Comparison of ENCODE assay signal across 9 mouse cellular contexts in the genomic region with DNA sequence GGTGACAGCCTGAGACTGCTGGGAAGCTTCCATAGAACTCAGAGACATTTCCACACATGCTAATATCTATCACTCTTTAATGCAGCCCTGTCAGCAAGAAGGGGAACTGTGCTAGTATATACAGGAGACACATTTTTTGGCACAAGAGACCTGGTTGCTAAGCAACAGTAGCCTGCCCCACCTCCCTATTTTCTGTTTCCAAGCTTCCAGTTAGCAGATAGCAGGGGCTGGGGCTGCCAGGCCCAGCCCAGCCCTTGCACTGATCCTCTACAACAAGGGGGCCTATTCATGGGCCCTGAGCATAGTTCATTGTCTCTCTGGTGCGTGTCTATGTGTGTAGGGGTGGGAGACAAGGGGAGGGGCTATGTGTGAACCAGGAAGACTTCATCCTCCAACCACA. TPM values are rescaled to one million over a fixed set of nuclear protein-coding genes. Genes with fewer than 3 reads are reported as not detected.
DNase-seq lines count a peak whose midpoint lies in the region; ATAC-seq and TF ChIP-seq lines count a peak whose summit lies in the region.
"Had no signal": no experiment of that assay in that cellular context is flagged by ENCODE, and none has a peak within 500 bp of the region (broad histone marks: within the 10 kb centered on the region; RNA-seq: fewer than 3 reads in every experiment).

No protein-coding gene starts in this region.

- peaks cover 7% of the 10 kb centered on the region; the same call in 1 of the 2 replicates for H3K27me3 ChIP-seq in heart, embryonic 12.5 days (replicated peaks)
- no peaks in the 10 kb centered on the region for H3K27me3 ChIP-seq in forebrain, postnatal 0 days (ENCODE audit: insufficient read depth, low read length)
- no peaks in the 10 kb centered on the region for H3K27me3 ChIP-seq in midbrain, embryonic 14.5 days (ENCODE audit: control insufficient read depth, insufficient read depth, low read length)
- H3K27me3 ChIP-seq: liver, embryonic 15.5 days had no signal

- no peak overlapping the region for H3K9ac ChIP-seq in heart, embryonic 12.5 days
- H3K9ac ChIP-seq in forebrain, postnatal 0 days, result no peak overlapping the region
- H3K9ac ChIP-seq in midbrain, embryonic 14.5 days (replicated peaks; ENCODE audit: low read length), result no peak overlapping the region
- H3K9ac ChIP-seq: liver, embryonic 15.5 days had no signal

- no peak overlapping the region for H3K27ac ChIP-seq in heart, embryonic 12.5 days (ENCODE audit: poor library complexity, severe bottlenecking)
- H3K27ac ChIP-seq in forebrain, postnatal 0 days (ENCODE audit: low read depth, low read length), result no peak overlapping the region
- no peak overlapping the region for H3K27ac ChIP-seq in midbrain, embryonic 14.5 days (replicated peaks; ENCODE audit: low read depth, low read length)
- H3K27ac ChIP-seq: liver, embryonic 15.5 days had no signal

- no peak for TF ChIP-seq POLR2A in brain, embryonic 14.5 days (IDR thresholded peaks at IDR 0.05; ENCODE audit: borderline replicate concordance, extremely low read depth, insufficient read depth, insufficient read length, poor library complexity, severe bottlenecking)

- ATAC-seq in heart, embryonic 12.5 days (ENCODE audit: insufficient number of reproducible peaks, low FRiP score), result peak; percentile 29; the same call in 1 of the 2 replicates
- peak; percentile 87 for ATAC-seq in forebrain, postnatal 0 days
- peak; percentile 77; the same call in 1 of the 2 replicates for ATAC-seq in midbrain, embryonic 14.5 days (ENCODE audit: low FRiP score, low TSS enrichment)

- no peak for DNase-seq in heart, adult 8-10 months (ENCODE audit: low spot score)
- DNase-seq in brain, embryonic 14.5 days (ENCODE audit: low read depth), result peak; percentile 90
- DNase-seq in forebrain, postnatal 0 days, result peak; percentile 55
- peak; percentile 65 for DNase-seq in midbrain, embryonic 14.5 days
- DNase-seq in urinary bladder, postnatal 10 days (ENCODE audit: low spot score), result no peak
- no peak for DNase-seq in adrenal gland, adult 8-10 months
- DNase-seq in testis, postnatal 10 days (ENCODE audit: low spot score), result no peak

- peaks cover 4% of the 10 kb centered on the region; the same call in 1 of the 2 replicates for H3K9me3 ChIP-seq in heart, embryonic 12.5 days (replicated peaks)
- H3K9me3 ChIP-seq in forebrain, postnatal 0 days (ENCODE audit: low read length), result no peaks in the 10 kb centered on the region
- no peaks in the 10 kb centered on the region for H3K9me3 ChIP-seq in midbrain, embryonic 14.5 days (ENCODE audit: control insufficient read depth, low read length)
- H3K9me3 ChIP-seq: liver, embryonic 15.5 days had no signal

- H3K36me3 ChIP-seq in heart, embryonic 12.5 days, result no peaks in the 10 kb centered on the region
- no peaks in the 10 kb centered on the region for H3K36me3 ChIP-seq in forebrain, postnatal 0 days (ENCODE audit: insufficient read depth)
- no peaks in the 10 kb centered on the region for H3K36me3 ChIP-seq in midbrain, embryonic 14.5 days (ENCODE audit: control insufficient read depth, insufficient read depth, low read length)
- H3K36me3 ChIP-seq: liver, embryonic 15.5 days had no signal

- WGBS in heart, embryonic 12.5 days, result 50% methylated on average over 1 of the region's 1 CpGs
- WGBS in forebrain, postnatal 0 days, result 11% methylated on average over 1 of the region's 1 CpGs
- 4% methylated on average over 1 of the region's 1 CpGs for WGBS in midbrain, embryonic 14.5 days

- H3K4me2 ChIP-seq in heart, embryonic 12.5 days, result no peak overlapping the region
- no peak overlapping the region for H3K4me2 ChIP-seq in forebrain, postnatal 0 days (ENCODE audit: low read depth)
- no peak overlapping the region for H3K4me2 ChIP-seq in midbrain, embryonic 14.5 days (ENCODE audit: low read length)
- H3K4me2 ChIP-seq: liver, embryonic 15.5 days had no signal

- H3K4me1 ChIP-seq in heart, embryonic 12.5 days (replicated peaks), result 0 out of 2 replicates have a peak, but pooled peaks cover 13% of the 10 kb centered on the region
- H3K4me1 ChIP-seq in forebrain, postnatal 0 days (ENCODE audit: insufficient read depth), result 0 out of 2 replicates have a peak, but pooled peaks cover 9% of the 10 kb centered on the region
- 0 out of 2 replicates have a peak, but pooled peaks cover 5% of the 10 kb centered on the region for H3K4me1 ChIP-seq in midbrain, embryonic 14.5 days (ENCODE audit: control insufficient read depth, insufficient read depth, low read length)
- H3K4me1 ChIP-seq: liver, embryonic 15.5 days had no signal

- H3K4me3 ChIP-seq in heart, embryonic 12.5 days, result no peak overlapping the region
- no peak overlapping the region for H3K4me3 ChIP-seq in forebrain, postnatal 0 days (ENCODE audit: low read depth, low read length)
- no peak overlapping the region for H3K4me3 ChIP-seq in midbrain, embryonic 14.5 days (replicated peaks; ENCODE audit: low read depth, low read length)
- H3K4me3 ChIP-seq: liver, embryonic 15.5 days had no signal

- no peak for TF ChIP-seq CTCF in brain, embryonic 14.5 days (IDR thresholded peaks at IDR 0.05; ENCODE audit: borderline replicate concordance, extremely low read depth, insufficient read depth, insufficient read length)
- TF ChIP-seq CTCF in forebrain, postnatal 0 days (IDR thresholded peaks at IDR 0.05; ENCODE audit: low read depth), result no peak

RNA-seq across cellular contexts. Expression of gene Tmprss5, which starts 21.3 kb away (rescaled TPM):
- polyA plus RNA-seq in heart, embryonic 12.5 days (2016; fragmentation: Nextera tagmentation; extraction: Ambion mirVana), result 0.12 and 0.18 TPM in 2 replicates
- total RNA-seq in heart, adult 8-10 months (2022), result under 1 TPM in 1 of 4 experiments, not detected in 3; 0.19 TPM
- polyA plus RNA-seq in brain, embryonic 14.5 days (2012; rRNA removed), result 1.8 and 2.2 TPM in 2 replicates
- 0.14 and 1.0 TPM in 2 replicates for total RNA-seq in forebrain, postnatal 0 days (2014; rRNA removed)
- polyA plus RNA-seq in forebrain, postnatal 0 days (2015; fragmentation: Nextera tagmentation; extraction: Ambion mirVana), result 0.88 and 1.4 TPM in 2 replicates
- polyA plus RNA-seq in midbrain, embryonic 14.5 days (2014; fragmentation: Nextera tagmentation; extraction: Ambion mirVana), result 0.70 and 1.7 TPM in 2 replicates
- 1 to 10 TPM in 2 of 4 experiments, under 1 TPM in 2; 0.42 to 1.1 (median 0.86) TPM for total RNA-seq in adrenal gland, adult 8-10 months (2022)
- polyA plus RNA-seq: liver, embryonic 15.5 days had no signal

RNA-seq across cellular contexts. Expression of gene Zw10, which starts 46.9 kb away (rescaled TPM):
- polyA plus RNA-seq in heart, embryonic 12.5 days (2016; fragmentation: Nextera tagmentation; extraction: Ambion mirVana), result 28.3 and 30.6 TPM in 2 replicates
- total RNA-seq in heart, adult 8-10 months (2022), result 10 to 100 TPM; 11.6 to 13.5 (median 12.5) TPM
- polyA plus RNA-seq in brain, embryonic 14.5 days (2012; rRNA removed), result 28.9 and 36.7 TPM in 2 replicates
- 15.2 and 18.6 TPM in 2 replicates for total RNA-seq in forebrain, postnatal 0 days (2014; rRNA removed)
- 12.3 and 16.1 TPM in 2 replicates for polyA plus RNA-seq in forebrain, postnatal 0 days (2015; fragmentation: Nextera tagmentation; extraction: Ambion mirVana)
- polyA plus RNA-seq in midbrain, embryonic 14.5 days (2014; fragmentation: Nextera tagmentation; extraction: Ambion mirVana), result 18.6 and 28.0 TPM in 2 replicates
- 10 to 100 TPM; 14.6 to 22.2 (median 19.4) TPM for total RNA-seq in adrenal gland, adult 8-10 months (2022)

Comparison
In these comparisons a context has a peak if more than half of its experiments do, and no peak if none do; other contexts are left out.
1. ATAC-seq: peak in every context shown above with its lines; median percentile 87 in forebrain, postnatal 0 days; 77 in midbrain, embryonic 14.5 days; 29 in heart, embryonic 12.5 days.
2. DNase-seq: peak in brain, embryonic 14.5 days (single experiment), forebrain, postnatal 0 days (single experiment) and midbrain, embryonic 14.5 days (single experiment); none in heart, adult 8-10 months (single experiment), urinary bladder, postnatal 10 days (single experiment), adrenal gland, adult 8-10 months (single experiment) and testis, postnatal 10 days (single experiment).